Mouse (Mus musculus): ENCODE measurements around the gene Baiap2. TPM values are rescaled to one million over a fixed set of nuclear protein-coding genes. Genes with fewer than 3 reads are reported as not detected.

The Baiap2 gene
- polyA plus RNA-seq, 1 experiment from 2014 or later, result 20.1 TPM

DNA sequence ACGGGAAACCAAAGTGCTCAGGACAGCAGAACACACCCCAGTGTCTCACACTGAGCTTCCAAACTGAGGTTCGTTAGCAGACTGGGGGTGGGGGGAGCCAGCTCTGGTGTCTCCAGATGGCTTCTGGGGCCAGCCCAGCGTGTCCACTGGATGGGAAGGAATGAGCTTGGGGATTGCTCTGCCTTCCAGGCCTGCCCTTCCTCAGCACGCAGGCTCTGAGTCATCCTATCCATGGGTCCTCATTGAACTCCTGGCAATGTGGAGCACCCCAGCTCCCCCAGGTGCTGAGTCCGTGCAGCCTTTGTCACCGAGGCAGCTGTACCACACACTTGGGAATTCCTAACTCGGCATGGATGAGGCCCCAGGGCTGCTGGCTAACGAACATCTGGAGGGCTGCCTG is 79.7 kb downstream of the Baiap2 start:
- H3K9ac ChIP-seq, result no peak overlapping the region
- no peaks in the 10 kb centered on the region for H3K27me3 ChIP-seq
- H3K4me1 ChIP-seq (replicated peaks), result peaks cover 36% of the 10 kb centered on the region
- peak overlapping the region; percentile 62; the same call in 1 of the 2 replicates for H3K27ac ChIP-seq (replicated peaks)
- no peaks in the 10 kb centered on the region for H3K36me3 ChIP-seq
- WGBS, result 43% methylated on average over 8 of the region's 8 CpGs
- ATAC-seq (ENCODE audit: low FRiP score, low read depth), result no peak
- H3K4me3 ChIP-seq, result no peak overlapping the region
- H3K9me3 ChIP-seq, result no peaks in the 10 kb centered on the region
- no peak overlapping the region for H3K4me2 ChIP-seq

DNA sequence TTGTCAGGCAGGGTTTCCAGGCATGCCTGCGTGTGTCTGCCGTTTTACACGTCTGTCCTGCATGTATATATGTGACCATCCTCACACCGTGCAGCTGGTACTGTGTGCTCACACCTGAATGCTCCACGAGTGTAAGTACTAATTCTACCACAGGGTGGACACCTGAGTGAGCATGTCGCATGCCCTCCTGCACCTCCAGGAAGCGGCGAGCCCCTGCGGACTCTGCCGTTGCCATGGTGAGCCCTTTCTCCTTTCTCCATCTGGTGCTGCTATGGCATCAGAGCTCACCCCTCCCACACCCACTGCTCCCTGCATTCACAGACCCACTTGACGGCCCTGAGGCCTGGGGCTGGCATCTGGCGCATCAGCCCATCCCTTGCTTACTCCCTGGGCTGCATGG is 80.3 kb downstream of the Baiap2 start:
- Histone ChIP-seq H3K4me2 (no peak overlapping the region), H3K4me3 (no peak overlapping the region), H3K36me3 (no peaks in the 10 kb centered on the region), H3K4me1 (replicated peaks) (peaks cover 36% of the 10 kb centered on the region), H3K9me3 (no peaks in the 10 kb centered on the region), H3K27ac (replicated peaks) (peak overlapping the region; percentile 62), H3K27me3 (no peaks in the 10 kb centered on the region), H3K9ac (peak overlapping the region; percentile 1; the same call in 1 of the 2 replicates)
- ATAC-seq (ENCODE audit: low FRiP score, low read depth), result peak; percentile 64
- WGBS, result 32% methylated on average over 12 of the region's 12 CpGs

DNA sequence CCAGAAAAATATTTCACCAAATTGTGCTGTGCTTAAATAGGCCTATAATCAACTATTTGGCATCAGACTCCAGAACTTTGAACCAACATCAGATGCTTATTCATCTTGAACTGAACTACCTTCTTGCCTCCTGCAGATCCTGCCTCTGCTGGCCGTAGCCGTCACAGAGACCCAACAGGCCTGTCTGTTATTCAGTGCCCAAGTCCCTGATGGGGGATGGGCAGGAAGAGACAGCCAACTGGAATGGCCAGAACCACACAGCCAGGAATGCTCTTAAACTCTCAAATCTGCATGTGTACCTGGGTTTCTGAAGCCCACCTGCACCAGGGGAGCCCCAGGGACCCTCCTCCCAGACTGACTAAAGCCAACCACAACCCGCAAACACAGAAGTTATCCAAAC is 84.4 kb downstream of the Baiap2 start:
- H3K4me3 ChIP-seq, result no peak overlapping the region
- peaks cover 29% of the 10 kb centered on the region for H3K4me1 ChIP-seq (replicated peaks)
- H3K9me3 ChIP-seq, result no peaks in the 10 kb centered on the region
- H3K4me2 ChIP-seq, result no peak overlapping the region
- no peaks in the 10 kb centered on the region for H3K36me3 ChIP-seq
- H3K9ac ChIP-seq, result no peak overlapping the region
- ATAC-seq (ENCODE audit: low FRiP score, low read depth), result no peak
- H3K27me3 ChIP-seq, result no peaks in the 10 kb centered on the region
- WGBS, result 81% methylated on average over 3 of the region's 3 CpGs
- no peak overlapping the region for H3K27ac ChIP-seq (replicated peaks)

DNA sequence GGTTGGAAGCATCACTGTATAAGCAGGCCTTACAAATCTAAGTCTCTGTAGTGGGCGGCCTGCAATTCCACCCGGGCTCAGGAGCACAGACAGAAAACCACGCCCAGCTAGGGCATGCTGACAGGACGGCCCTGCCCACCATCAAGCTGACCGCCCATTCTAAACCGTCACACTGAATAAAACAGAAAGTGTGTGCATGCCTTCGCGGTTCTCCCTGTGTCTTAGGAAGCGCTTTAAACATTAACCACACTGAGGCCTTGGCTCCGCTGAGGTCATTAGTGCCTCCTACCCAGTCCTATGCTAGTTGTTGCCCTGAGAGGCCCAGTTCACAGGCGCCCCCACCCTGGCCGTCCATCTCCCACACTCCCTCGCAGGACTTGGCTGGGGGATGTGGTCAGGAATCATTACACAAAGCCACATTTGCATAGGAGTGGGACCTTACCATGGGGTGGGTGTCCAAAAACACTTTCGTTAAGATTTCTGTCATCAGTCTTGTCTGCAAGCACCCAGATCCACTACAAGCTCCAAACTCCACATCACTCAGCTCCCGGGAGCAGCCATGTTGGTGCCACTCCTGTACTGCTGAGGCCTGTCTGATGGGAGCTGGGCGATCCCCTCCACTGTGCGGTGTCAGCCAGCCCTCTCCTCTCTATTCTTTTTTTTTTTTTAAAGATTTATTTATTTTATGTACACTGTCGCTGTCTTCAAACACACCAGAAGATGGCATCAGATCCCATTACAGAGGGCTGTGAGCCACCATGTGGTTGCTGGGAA is 85.9 kb downstream of the Baiap2 start:
- H3K36me3 ChIP-seq, result no peaks in the 10 kb centered on the region
- peaks cover 26% of the 10 kb centered on the region for H3K4me1 ChIP-seq (replicated peaks)
- H3K9ac ChIP-seq, result no peak overlapping the region
- no peak overlapping the region for H3K4me3 ChIP-seq
- WGBS, result 56% methylated on average over 18 of the region's 18 CpGs
- H3K27me3 ChIP-seq, result no peaks in the 10 kb centered on the region
- H3K4me2 ChIP-seq, result no peak overlapping the region
- H3K27ac ChIP-seq (replicated peaks), result no peak overlapping the region
- ATAC-seq (ENCODE audit: low FRiP score, low read depth), result no peak
- no peaks in the 10 kb centered on the region for H3K9me3 ChIP-seq

DNA sequence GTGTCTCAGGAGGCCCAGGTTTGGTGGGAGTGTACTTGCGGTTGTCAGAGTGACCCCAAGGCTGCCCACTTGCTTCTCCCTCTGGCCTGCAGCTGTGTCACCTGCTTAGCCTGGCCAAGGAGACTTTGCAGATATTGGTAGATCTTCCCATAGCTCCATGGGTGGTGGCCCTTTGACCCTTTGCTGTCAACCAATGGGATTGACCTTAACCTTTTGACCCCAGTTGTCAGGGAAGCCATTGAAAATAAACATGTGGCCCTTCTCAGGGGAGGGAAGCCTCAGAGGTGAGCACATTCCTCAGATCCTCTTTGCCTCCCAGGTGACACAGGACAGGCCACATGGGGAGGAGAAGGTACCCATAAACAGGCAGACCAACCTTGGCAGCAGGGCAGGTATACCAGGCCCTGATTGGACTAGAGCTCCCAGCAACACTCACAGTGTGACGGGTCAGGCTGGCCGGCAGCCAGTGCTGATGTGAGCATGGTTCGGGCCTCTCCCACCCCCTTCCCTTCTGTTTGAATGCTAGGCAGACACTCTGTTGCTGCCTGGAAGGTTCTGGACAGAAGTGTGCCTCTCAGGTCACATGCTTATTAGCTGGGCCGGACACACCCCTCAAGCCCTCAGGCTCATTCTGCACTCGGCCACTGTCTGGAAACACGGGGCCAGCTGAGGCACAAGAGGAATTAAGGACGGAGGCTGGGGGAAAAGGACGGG is 87.0 kb downstream of the Baiap2 start:
- no peak overlapping the region for H3K27ac ChIP-seq (replicated peaks)
- no peak overlapping the region for H3K4me3 ChIP-seq
- H3K27me3 ChIP-seq, result no peaks in the 10 kb centered on the region
- ATAC-seq (ENCODE audit: low FRiP score, low read depth), result peak; percentile 13; the same call in 1 of the 2 replicates
- H3K36me3 ChIP-seq, result no peaks in the 10 kb centered on the region
- peaks cover 20% of the 10 kb centered on the region; the same call in 1 of the 2 replicates for H3K4me1 ChIP-seq (replicated peaks)
- H3K9me3 ChIP-seq, result no peaks in the 10 kb centered on the region
- H3K9ac ChIP-seq, result no peak overlapping the region
- no peak overlapping the region for H3K4me2 ChIP-seq
- WGBS, result 43% methylated on average over 9 of the region's 9 CpGs

DNA sequence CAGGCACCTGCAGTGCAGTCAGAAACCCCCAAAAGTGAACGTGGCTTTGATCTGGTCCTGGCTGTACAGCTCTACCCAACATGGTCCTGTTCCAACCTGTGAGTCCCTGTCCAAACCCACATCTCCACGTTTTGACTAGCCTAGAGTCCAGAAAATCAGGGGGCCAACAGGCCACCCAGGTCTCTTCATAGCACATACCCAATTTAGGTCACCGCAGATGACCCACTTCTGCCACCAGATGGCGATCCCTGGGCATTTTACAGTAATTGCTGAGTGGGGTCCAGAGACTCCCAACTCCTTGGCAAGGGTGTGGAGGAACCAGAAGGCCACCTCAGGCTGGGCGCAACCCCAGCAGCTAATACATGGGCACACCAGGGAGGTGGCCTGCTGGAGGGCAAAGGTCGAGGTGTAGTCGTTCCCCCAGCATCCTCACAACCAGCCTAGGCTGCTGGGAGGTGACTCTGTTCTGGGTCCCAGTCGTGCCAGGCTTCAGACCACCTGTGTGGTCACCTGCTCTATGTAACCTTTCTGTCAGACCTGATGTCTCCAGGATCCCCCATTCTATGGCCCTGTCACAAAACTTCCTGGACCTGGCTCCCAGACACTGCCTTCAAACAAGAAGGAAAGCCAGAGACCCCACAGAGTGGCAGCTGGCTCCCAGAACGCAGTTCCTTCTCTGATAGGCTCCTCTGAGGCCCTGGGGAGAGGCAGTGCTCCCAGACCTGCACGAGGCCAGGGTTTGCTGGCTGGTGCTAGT is 87.8 kb downstream of the Baiap2 start:
- no peaks in the 10 kb centered on the region for H3K27me3 ChIP-seq
- no peak overlapping the region for H3K27ac ChIP-seq (replicated peaks)
- H3K9me3 ChIP-seq, result no peaks in the 10 kb centered on the region
- 33% methylated on average over 10 of the region's 10 CpGs for WGBS
- H3K4me3 ChIP-seq, result no peak overlapping the region
- H3K36me3 ChIP-seq, result no peaks in the 10 kb centered on the region
- no peak overlapping the region for H3K9ac ChIP-seq
- no peak overlapping the region for H3K4me2 ChIP-seq
- H3K4me1 ChIP-seq (replicated peaks), result peaks cover 20% of the 10 kb centered on the region; the same call in 1 of the 2 replicates
- peak; percentile 40; the same call in 1 of the 2 replicates for ATAC-seq (ENCODE audit: low FRiP score, low read depth)

DNA sequence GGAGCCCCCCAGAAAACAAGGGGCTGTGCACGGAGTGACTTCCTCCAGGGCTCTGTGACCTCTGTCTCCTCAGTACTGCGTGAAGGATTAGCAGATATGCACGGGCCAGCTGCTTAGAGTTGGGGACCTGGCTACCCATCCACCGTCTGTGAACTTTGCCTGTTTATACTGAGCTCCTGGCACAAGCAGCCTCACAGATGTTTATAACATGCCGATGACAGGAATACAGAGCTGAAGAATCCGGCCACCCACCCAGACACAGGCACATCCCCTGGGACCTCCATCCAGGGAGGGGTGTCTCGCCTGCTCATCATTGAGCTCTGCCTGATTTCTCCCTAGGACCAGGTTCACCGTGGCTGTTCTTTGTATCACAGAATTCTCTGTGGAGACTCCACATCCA is 89.5 kb downstream of the Baiap2 start:
- no peak overlapping the region for H3K27ac ChIP-seq (replicated peaks)
- H3K9ac ChIP-seq, result no peak overlapping the region
- no peak overlapping the region for H3K4me2 ChIP-seq
- no peaks in the 10 kb centered on the region for H3K36me3 ChIP-seq
- no peaks in the 10 kb centered on the region for H3K27me3 ChIP-seq
- H3K4me1 ChIP-seq (replicated peaks), result peaks cover 20% of the 10 kb centered on the region; the same call in 1 of the 2 replicates
- no peak for ATAC-seq (ENCODE audit: low FRiP score, low read depth)
- no peak overlapping the region for H3K4me3 ChIP-seq
- H3K9me3 ChIP-seq, result no peaks in the 10 kb centered on the region
- 61% methylated on average over 8 of the region's 8 CpGs for WGBS

DNA sequence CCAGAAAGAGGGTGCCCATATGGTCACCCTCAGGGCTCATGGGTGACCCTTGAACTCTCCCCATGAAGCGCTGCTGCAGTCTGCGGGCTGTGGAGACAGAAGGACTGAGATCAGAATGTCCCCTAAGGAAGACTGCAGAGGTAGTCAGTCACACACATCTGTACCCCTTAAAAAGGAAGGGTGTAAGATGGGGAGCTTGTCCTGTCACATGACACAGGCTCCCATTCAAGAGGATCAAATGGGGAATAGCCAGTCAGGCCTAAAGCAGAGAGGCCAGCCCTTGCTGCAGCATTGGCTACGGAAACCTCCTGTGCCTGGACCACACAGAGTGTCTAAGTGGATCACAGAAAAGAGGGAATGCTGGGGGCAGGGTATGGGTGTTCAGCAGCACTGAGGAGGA is 90.9 kb downstream of the Baiap2 start:
- Histone ChIP-seq H3K27me3 (no peaks in the 10 kb centered on the region), H3K36me3 (no peaks in the 10 kb centered on the region), H3K9me3 (no peaks in the 10 kb centered on the region), H3K4me2 (no peak overlapping the region), H3K4me3 (no peak overlapping the region), H3K27ac (replicated peaks) (no peak overlapping the region), H3K4me1 (replicated peaks) (peaks cover 24% of the 10 kb centered on the region; the same call in 1 of the 2 replicates), H3K9ac (0 out of 2 replicates have a peak overlapping the region, but pooled peaks have one; percentile 4)
- WGBS, result 70% methylated on average over 3 of the region's 3 CpGs
- ATAC-seq (ENCODE audit: low FRiP score, low read depth), result no peak

DNA sequence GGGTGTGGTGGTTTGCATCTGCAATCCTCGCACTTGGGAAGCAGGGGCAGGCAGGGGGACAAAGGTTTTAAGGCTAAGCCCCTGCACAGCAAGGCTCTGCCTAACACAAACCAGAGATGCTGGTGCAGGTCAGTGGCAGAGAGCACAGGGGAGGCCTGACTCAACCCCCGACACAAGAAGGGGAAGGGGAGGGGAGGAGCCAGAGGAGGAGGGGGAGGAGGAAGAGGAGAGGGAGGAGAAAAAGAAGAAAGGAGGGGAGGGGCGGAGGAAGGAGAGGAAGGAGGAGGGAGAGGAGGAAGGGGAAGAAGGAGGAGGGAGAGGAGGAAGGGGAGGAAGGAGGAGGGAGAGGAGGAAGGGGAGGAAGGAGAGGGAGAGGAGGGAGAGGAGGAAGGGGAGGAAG is 91.7 kb downstream of the Baiap2 start:
- Histone ChIP-seq H3K9ac (no peak overlapping the region), H3K4me3 (no peak overlapping the region), H3K36me3 (no peaks in the 10 kb centered on the region), H3K4me1 (replicated peaks) (peaks cover 29% of the 10 kb centered on the region), H3K9me3 (no peaks in the 10 kb centered on the region), H3K4me2 (no peak overlapping the region), H3K27me3 (no peaks in the 10 kb centered on the region), H3K27ac (replicated peaks) (no peak overlapping the region)
- WGBS, result 34% methylated on average over 3 of the region's 3 CpGs
- ATAC-seq (ENCODE audit: low FRiP score, low read depth), result no peak

DNA sequence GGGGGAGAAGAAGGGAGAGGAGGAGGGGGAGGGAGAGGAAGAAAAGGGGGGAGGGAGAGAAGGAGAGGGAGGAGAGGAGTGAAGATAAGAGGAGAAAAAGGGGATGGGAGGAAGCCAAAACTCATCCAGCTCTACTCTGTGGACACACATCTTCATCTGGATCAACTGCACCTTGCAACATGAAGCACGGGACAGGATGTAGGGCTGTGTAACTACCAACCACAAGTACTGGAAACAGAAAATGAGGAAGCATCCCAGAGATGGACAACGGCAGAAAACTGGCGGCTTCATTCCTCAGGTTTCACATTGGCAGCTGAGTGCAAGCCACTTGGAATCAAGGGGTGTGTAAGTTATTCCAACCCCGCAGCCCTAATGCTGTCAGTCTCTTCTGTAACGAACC is 92.2 kb downstream of the Baiap2 start:
- H3K27me3 ChIP-seq, result no peaks in the 10 kb centered on the region
- no peak overlapping the region for H3K9ac ChIP-seq
- H3K4me2 ChIP-seq, result no peak overlapping the region
- 81% methylated on average over 5 of the region's 5 CpGs for WGBS
- no peaks in the 10 kb centered on the region for H3K36me3 ChIP-seq
- peaks cover 33% of the 10 kb centered on the region for H3K4me1 ChIP-seq (replicated peaks)
- no peak overlapping the region for H3K27ac ChIP-seq (replicated peaks)
- H3K4me3 ChIP-seq, result no peak overlapping the region
- H3K9me3 ChIP-seq, result no peaks in the 10 kb centered on the region
- no peak for ATAC-seq (ENCODE audit: low FRiP score, low read depth)

DNA sequence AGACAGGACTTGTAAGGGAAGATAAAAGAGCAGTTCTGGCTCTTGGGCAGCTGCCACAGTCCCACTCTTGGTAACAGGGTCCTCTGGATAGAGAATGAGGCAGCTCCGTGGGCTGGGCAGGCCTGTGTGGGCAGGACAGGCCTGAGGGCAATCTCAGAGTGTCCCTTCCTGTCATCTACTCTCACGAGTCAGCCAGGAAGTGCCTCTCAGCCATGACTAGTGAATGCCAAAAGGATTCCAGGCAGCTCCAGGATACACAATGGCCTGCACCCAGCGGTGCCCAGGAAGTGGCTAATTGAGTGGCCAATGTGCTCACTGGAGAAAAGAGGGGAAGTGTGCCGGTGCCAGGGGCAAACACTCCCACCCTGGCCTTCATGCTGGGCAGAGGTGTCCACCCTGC is 97.0 kb downstream of the Baiap2 start:
- whole genome bisulfite sequencing, result 35% methylated on average over 4 of the region's 4 CpGs
- H3K36me3 ChIP-seq, result no peaks in the 10 kb centered on the region
- H3K27me3 ChIP-seq, result no peaks in the 10 kb centered on the region
- no peak for ATAC-seq (ENCODE audit: low FRiP score, low read depth)
- no peak overlapping the region for H3K4me2 ChIP-seq
- no peak overlapping the region for H3K9ac ChIP-seq
- H3K27ac ChIP-seq (replicated peaks), result peak overlapping the region; percentile 52
- no peak overlapping the region for H3K4me3 ChIP-seq
- no peaks in the 10 kb centered on the region for H3K9me3 ChIP-seq
- H3K4me1 ChIP-seq (replicated peaks), result peaks cover 53% of the 10 kb centered on the region

DNA sequence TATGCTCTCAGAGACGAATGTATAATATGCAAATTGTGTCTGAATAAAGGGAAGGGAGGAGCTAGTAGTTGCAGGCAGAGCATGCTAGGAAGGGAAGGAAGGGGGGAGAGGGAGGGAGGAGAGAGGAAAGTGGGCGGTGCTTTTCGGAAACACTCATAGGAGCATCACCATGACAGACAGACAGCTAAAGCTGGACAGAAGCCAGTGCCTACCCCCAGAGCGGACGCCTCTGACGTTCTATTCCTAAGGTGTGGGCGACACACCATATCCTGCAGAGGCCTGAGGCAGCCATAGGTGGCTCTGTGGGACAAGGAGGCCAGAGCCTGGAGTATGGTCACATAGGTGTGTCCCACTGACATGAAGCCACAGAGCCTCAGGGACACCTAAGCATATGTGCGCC is 97.9 kb downstream of the Baiap2 start:
- Histone ChIP-seq H3K4me2 (no peak overlapping the region), H3K9me3 (no peaks in the 10 kb centered on the region), H3K9ac (no peak overlapping the region), H3K27me3 (no peaks in the 10 kb centered on the region), H3K4me3 (no peak overlapping the region), H3K36me3 (no peaks in the 10 kb centered on the region), H3K4me1 (replicated peaks) (peaks cover 62% of the 10 kb centered on the region), H3K27ac (replicated peaks) (0 out of 2 replicates have a peak overlapping the region, but pooled peaks have one; percentile 52)
- WGBS, result 76% methylated on average over 8 of the region's 8 CpGs
- ATAC-seq (ENCODE audit: low FRiP score, low read depth), result no peak
